Mouse (Mus musculus): Measurements from ENCODE around the gene Ahdc1.

The Ahdc1 gene

GRCm38 (mm10) chr4:133039116-133039819 is 28.2 kb downstream of the Ahdc1 start:
- no peak for DNase-seq (ENCODE audit: low spot score)

- DNase-seq (ENCODE audit: low spot score), result no peak
Measured at GRCm38 (mm10) chr4:133039832-133040231, 28.8 kb downstream of the Ahdc1 start.

GRCm38 (mm10) chr4:133040241-133040904 is 29.3 kb downstream of the Ahdc1 start:
- no peak for DNase-seq (ENCODE audit: low spot score)

GRCm38 (mm10) chr4:133042244-133042643 is 31.2 kb downstream of the Ahdc1 start:
- DNase-seq (ENCODE audit: low spot score), result no peak

- no peak for DNase-seq (ENCODE audit: low spot score)
Measured at GRCm38 (mm10) chr4:133042651-133043635, 31.9 kb downstream of the Ahdc1 start.

- DNase-seq (ENCODE audit: low spot score), result no peak
Measured at GRCm38 (mm10) chr4:133043798-133044646, 33.0 kb downstream of the Ahdc1 start.

GRCm38 (mm10) chr4:133044647-133045094 is 33.6 kb downstream of the Ahdc1 start:
- DNase-seq (ENCODE audit: low spot score), result no peak

GRCm38 (mm10) chr4:133045771-133046474 is 34.9 kb downstream of the Ahdc1 start:
- DNase-seq (ENCODE audit: low spot score), result no peak

- DNase-seq (ENCODE audit: low spot score), result no peak
Measured at GRCm38 (mm10) chr4:133046691-133047352, 35.8 kb downstream of the Ahdc1 start.

GRCm38 (mm10) chr4:133047353-133048105 is 36.5 kb downstream of the Ahdc1 start:
- no peak for DNase-seq (ENCODE audit: low spot score)

GRCm38 (mm10) chr4:133049071-133049920 is 38.2 kb downstream of the Ahdc1 start:
- no peak for DNase-seq (ENCODE audit: low spot score)

- no peak for DNase-seq (ENCODE audit: low spot score)
Measured at GRCm38 (mm10) chr4:133050196-133050836, 39.3 kb downstream of the Ahdc1 start.

- no peak for DNase-seq (ENCODE audit: low spot score)
Measured at GRCm38 (mm10) chr4:133050837-133051549, 39.9 kb downstream of the Ahdc1 start.

- no peak for DNase-seq (ENCODE audit: low spot score)
Measured at GRCm38 (mm10) chr4:133051550-133051865, 40.4 kb downstream of the Ahdc1 start.

GRCm38 (mm10) chr4:133052029-133052745 is 41.1 kb downstream of the Ahdc1 start:
- no peak for DNase-seq (ENCODE audit: low spot score)

GRCm38 (mm10) chr4:133052995-133053572 is 42.0 kb downstream of the Ahdc1 start:
- DNase-seq (ENCODE audit: low spot score), result no peak
